Mouse (Mus musculus) embryonic facial prominence, embryonic 14.5 days (tissue): ENCODE measurements at regions not wholly inside any gene's neighbourhood (a gene's known extent, or its start where the extent isn't known, plus 50 kb on each side); places are given as distances from the start of the nearest gene placed in this dataset.

ENCODE experiments used
- ATAC-seq: fragments of 200-750 bp; cut with Nextera tagmentation; 2 replicates; pipeline ENCODE4 v1.8.0; 2017; ENCODE audit warnings: low read depth, moderate number of reproducible peaks, moderate TSS enrichment
- DNase-seq: peaks from one replicate; pipeline ENCODE4 v3.0.0-alpha.2; 2015; ENCODE audit warnings: low spot score
- H3K27ac ChIP-seq: fragments of 300-500 bp; sonication (generic); replicated peaks from 2 replicates; pipeline ENCODE4 v1.5.1; 2014; ENCODE audit warnings: low read depth, mild to moderate bottlenecking, low read length, moderate library complexity
- H3K27me3 ChIP-seq: fragments of 300-500 bp; sonication (generic); replicated peaks from 2 replicates; pipeline ENCODE4 v1.6.1; 2014; ENCODE audit warnings: low read length; ENCODE audit not compliant: control insufficient read depth, insufficient read depth
- H3K36me3 ChIP-seq: fragments of 300-500 bp; sonication (generic); 2 replicates; pipeline ENCODE4 v1.6.1; 2014; ENCODE audit warnings: low read length, mixed read lengths; ENCODE audit not compliant: control insufficient read depth, insufficient read depth
- H3K4me1 ChIP-seq: fragments of 300-500 bp; sonication (generic); 2 replicates; pipeline ENCODE4 v1.6.1; 2014; ENCODE audit warnings: antibody characterized with exemption, low read length; ENCODE audit not compliant: control insufficient read depth, insufficient read depth
- H3K4me2 ChIP-seq: fragments of 300-500 bp; sonication (generic); 2 replicates; pipeline ENCODE4 v1.6.1; 2014; ENCODE audit warnings: low read depth, mild to moderate bottlenecking, low read length, moderate library complexity, mixed read lengths
- H3K4me3 ChIP-seq: fragments of 300-500 bp; sonication (generic); 2 replicates; pipeline ENCODE4 v1.5.1; 2014; ENCODE audit warnings: low read depth, mild to moderate bottlenecking, low read length
- H3K9ac ChIP-seq: fragments of 300-500 bp; sonication (generic); 2 replicates; pipeline ENCODE4 v1.6.1; 2014; ENCODE audit warnings: low read depth, mild to moderate bottlenecking, low read length, moderate library complexity, mixed read lengths
- H3K9me3 ChIP-seq: fragments of 300-500 bp; sonication (generic); 2 replicates; pipeline ENCODE4 v1.6.1; 2016; ENCODE audit warnings: low read length; ENCODE audit not compliant: control insufficient read depth
- WGBS: fragments of 180-500 bp; shearing (Covaris S2); extraction: QIAGEN DNeasy Blood & Tissue Kit; methylation state at CpG from one replicate; pipeline ENCODE4 v1.1.7; 2014; 5-methylcytosine and 5-hydroxymethylcytosine counted together

DNA sequence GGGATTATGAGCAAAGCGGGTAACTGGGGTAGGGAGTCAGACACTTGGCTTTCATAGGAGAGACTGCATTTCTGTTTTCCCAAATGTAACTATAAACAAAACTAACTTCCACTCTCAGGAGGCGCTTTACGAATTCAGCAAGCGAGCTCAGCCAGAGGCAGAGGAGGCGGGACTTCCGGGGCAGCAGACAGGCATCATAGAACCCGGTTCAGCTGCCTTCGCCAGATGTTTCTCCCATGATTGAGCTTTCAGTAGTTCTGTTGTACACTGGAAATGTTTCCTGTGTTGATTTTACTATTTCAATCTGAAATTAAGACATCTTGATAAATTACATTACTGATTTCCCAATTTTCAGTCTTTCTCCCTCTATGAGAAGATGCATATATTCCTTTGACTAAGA is 92.9 kb downstream of the Zfp365 start:
- ATAC-seq (no peak), DNase-seq (peak; percentile 18)
- Histone ChIP-seq H3K4me1 (no peaks in the 10 kb centered on the region), H3K4me3 (no peak overlapping the region), H3K4me2 (0 out of 2 replicates have a peak overlapping the region, but pooled peaks have one; percentile 10), H3K36me3 (no peaks in the 10 kb centered on the region), H3K9me3 (no peaks in the 10 kb centered on the region), H3K9ac (no peak overlapping the region), H3K27ac (no peak overlapping the region), H3K27me3 (no peaks in the 10 kb centered on the region)
- 63% methylated on average over 8 of the region's 8 CpGs for WGBS

DNA sequence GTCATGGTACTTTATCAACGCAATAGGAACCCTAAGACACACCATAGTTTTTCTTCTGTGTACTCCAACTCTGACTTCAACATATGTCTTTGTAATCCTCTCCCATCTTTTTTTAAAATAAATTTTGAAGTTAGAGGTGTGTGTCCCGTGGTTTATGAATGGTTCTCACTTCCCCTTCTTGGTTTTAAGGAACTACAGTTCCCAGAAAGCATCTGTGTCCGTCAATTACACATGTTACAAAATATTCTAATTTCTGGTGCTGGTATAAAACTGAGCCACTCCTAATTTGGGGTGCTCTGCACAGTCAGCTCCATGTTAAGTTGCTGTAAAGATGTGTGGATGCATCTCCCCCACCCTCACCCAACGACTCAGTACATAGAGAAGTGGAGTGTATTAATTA is 98.6 kb downstream of the Zfp365 start:
- ATAC-seq (no peak), DNase-seq (no peak)
- 82% methylated on average over 4 of the region's 4 CpGs for WGBS
- H3K4me2 ChIP-seq, result no peak overlapping the region
- H3K9ac ChIP-seq, result no peak overlapping the region
- H3K27me3 ChIP-seq, result no peaks in the 10 kb centered on the region
- no peaks in the 10 kb centered on the region for H3K4me1 ChIP-seq
- H3K36me3 ChIP-seq, result no peaks in the 10 kb centered on the region
- no peak overlapping the region for H3K27ac ChIP-seq
- H3K9me3 ChIP-seq, result no peaks in the 10 kb centered on the region
- no peak overlapping the region for H3K4me3 ChIP-seq

DNA sequence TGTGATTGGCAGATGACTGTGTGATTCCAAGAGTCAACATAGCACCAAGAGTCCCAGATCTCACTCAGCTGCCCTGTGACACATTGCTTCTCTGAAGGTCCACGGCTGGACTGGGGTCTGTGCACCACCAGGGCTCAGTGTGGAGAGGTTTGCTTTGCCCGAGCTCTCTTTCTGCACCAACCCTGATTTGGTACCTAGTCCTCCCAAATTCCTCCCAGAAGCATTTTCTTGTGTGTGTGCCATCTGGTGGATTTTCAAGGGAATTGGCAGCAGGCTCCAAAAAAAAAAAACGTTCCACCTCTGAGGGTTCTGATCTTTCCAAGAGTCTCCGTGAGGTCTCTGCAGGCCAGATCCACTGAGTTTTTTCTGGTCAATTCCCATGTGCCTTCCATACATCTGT is 107.3 kb downstream of the Zfp365 start:
- WGBS, result 25% methylated on average over 4 of the region's 4 CpGs
- ATAC-seq (no peak), DNase-seq (peak; percentile 43)
- no peak overlapping the region for H3K27ac ChIP-seq
- no peaks in the 10 kb centered on the region for H3K4me1 ChIP-seq
- no peaks in the 10 kb centered on the region for H3K36me3 ChIP-seq
- H3K9ac ChIP-seq, result no peak overlapping the region
- H3K4me3 ChIP-seq, result no peak overlapping the region
- no peaks in the 10 kb centered on the region for H3K9me3 ChIP-seq
- no peak overlapping the region for H3K4me2 ChIP-seq
- H3K27me3 ChIP-seq, result no peaks in the 10 kb centered on the region

DNA sequence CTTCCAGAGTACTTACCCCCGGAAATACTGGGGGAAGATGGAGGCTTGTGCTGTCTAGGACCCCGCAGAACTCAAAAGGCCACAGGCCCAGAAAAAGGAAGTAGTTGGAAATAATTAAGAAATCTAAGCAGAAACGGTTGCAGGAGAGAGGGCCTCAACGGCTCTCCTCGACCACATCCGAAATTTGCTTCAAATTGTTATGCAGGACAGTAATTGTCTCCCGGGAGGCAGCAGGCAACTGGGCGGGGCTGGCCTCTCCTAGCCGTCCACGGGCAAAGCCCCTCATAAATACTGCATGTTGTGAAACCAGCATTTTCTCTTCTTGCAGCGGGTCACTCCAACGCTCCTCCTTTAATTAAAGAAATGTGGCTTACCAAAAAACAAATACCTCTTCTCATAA is 107.8 kb downstream of the Zfp365 start:
- DNase-seq, result peak; percentile 19
- no peaks in the 10 kb centered on the region for H3K27me3 ChIP-seq
- H3K27ac ChIP-seq, result no peak overlapping the region
- H3K4me1 ChIP-seq, result no peaks in the 10 kb centered on the region
- H3K9me3 ChIP-seq, result no peaks in the 10 kb centered on the region
- no peak for ATAC-seq
- no peak overlapping the region for H3K4me2 ChIP-seq
- H3K36me3 ChIP-seq, result no peaks in the 10 kb centered on the region
- no peak overlapping the region for H3K9ac ChIP-seq
- H3K4me3 ChIP-seq, result no peak overlapping the region
- WGBS, result 46% methylated on average over 12 of the region's 12 CpGs

DNA sequence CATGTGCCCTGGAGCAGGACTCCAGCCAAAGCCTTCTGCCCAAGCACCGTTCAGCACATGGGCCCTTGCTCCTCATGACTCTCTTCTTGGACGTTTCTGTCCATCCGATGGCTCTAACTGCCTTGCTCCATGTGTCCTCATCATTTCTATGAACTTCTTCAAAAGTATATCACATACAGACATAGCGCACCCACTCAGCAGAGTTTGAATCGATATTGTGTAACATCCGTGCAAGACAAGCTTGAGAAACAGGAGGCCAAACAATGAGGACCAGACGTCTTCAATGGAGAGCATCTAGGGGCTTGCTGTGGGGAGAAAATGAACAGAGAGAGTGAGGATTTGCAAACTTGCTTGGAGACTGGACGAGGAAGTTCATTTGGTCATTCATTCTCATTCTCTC is 110.3 kb downstream of the Zfp365 start:
- Histone ChIP-seq H3K9me3 (no peaks in the 10 kb centered on the region), H3K4me2 (no peak overlapping the region), H3K36me3 (no peaks in the 10 kb centered on the region), H3K4me3 (no peak overlapping the region), H3K9ac (no peak overlapping the region), H3K4me1 (no peaks in the 10 kb centered on the region), H3K27ac (no peak overlapping the region), H3K27me3 (no peaks in the 10 kb centered on the region)
- ATAC-seq (no peak), DNase-seq (no peak)
- WGBS, result 86% methylated on average over 8 of the region's 8 CpGs

DNA sequence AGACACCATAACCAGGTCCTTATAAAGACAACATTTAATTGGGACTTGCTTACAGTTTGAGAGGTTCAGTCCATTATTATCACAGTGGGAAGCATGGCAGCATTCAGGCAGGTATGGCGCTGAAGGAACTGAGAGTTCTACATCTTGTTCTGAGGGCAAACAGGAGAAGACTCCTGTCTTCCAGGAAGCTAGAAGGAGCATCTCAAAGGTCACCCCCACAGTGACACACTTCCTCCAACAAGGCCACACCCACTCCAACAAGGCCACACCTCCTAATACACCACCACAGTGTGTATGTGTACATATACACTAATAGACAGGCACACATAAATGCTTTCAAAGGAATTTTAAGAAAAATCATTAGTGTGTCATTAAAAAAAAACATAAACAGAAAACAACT is 110.8 kb downstream of the Zfp365 start:
- Histone ChIP-seq H3K27me3 (no peaks in the 10 kb centered on the region), H3K4me1 (no peaks in the 10 kb centered on the region), H3K36me3 (no peaks in the 10 kb centered on the region), H3K27ac (no peak overlapping the region), H3K4me2 (no peak overlapping the region), H3K9me3 (no peaks in the 10 kb centered on the region), H3K9ac (no peak overlapping the region), H3K4me3 (no peak overlapping the region)
- 80% methylated on average over 1 of the region's 1 CpGs for WGBS
- ATAC-seq, result no peak
- no peak for DNase-seq

DNA sequence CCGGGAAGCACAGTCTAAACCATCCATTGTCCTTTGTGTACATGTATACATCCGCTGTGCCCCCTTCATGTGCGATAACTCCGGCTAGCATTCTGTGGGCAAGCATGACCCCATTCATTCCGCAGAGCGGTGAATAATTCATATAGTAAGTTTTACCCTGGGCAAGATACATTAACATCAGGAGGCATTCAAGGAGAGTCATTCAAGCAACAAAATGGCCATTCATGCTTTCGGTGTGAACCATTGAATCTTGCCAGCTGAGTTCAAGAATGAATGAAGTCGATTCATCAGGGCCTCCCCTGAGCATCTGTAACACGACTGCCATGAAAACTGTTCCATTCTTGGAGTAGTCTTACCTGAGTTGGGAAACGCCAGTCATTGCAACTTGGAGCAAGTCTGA is 113.5 kb downstream of the Zfp365 start:
- 79% methylated on average over 10 of the region's 10 CpGs for WGBS

DNA sequence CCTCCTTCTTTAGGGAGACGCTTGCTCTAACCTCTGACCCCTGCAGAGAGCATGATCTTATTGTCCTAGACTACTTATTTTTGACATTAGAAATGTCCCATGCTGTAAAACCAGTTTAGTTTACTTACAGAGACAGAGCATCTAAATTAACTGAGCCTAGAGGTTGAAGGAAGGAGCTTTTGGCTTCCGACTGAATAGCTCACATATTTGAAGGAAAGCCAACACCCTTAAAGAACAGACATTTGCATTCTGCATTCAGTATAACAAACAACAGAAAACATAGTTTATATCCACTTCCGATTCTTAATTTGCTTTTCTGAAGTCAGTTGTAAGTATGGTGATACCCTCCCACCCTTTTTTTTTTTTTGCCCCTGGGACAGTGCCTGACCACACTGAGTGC is 119.3 kb downstream of the Zfp365 start:
- no peaks in the 10 kb centered on the region for H3K4me1 ChIP-seq
- no peaks in the 10 kb centered on the region for H3K36me3 ChIP-seq
- no peak overlapping the region for H3K9ac ChIP-seq
- ATAC-seq, result no peak
- no peaks in the 10 kb centered on the region for H3K9me3 ChIP-seq
- H3K27ac ChIP-seq, result no peak overlapping the region
- H3K4me2 ChIP-seq, result no peak overlapping the region
- no peak overlapping the region for H3K4me3 ChIP-seq
- DNase-seq, result peak; percentile 30
- WGBS, result 58% methylated on average over 3 of the region's 3 CpGs
- no peaks in the 10 kb centered on the region for H3K27me3 ChIP-seq

More for the DNA sequence above, 113.5 kb downstream of the Zfp365 start:
- H3K4me1 ChIP-seq, result no peaks in the 10 kb centered on the region
- H3K27ac ChIP-seq, result no peak overlapping the region
- H3K9me3 ChIP-seq, result no peaks in the 10 kb centered on the region
- H3K9ac ChIP-seq, result no peak overlapping the region
- no peaks in the 10 kb centered on the region for H3K36me3 ChIP-seq
- 0 out of 2 replicates have a peak, but pooled peaks have one; percentile 37 for ATAC-seq
- no peak overlapping the region for H3K4me2 ChIP-seq
- no peak overlapping the region for H3K4me3 ChIP-seq
- no peaks in the 10 kb centered on the region for H3K27me3 ChIP-seq
- peak; percentile 44 for DNase-seq

DNA sequence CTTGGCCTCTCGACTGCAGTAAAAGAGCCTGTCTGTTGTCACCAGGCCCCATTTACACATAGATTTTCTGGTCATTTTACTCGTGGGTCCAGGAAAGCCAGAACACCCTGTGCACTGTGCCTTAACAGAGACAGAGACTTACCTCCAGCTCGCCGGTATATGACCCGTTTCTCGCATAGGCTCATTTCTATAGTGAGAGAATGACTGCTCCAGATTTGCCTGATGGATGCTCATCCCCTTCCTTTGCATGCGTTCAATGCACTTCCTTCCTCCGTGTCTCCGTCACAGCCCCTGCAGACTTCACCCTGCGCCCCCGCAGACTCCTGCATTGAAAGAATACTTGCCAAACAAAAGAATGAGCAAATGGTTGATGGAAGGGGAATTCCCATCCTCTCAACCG is 122.8 kb downstream of the Zfp365 start:
- no peak overlapping the region for H3K4me2 ChIP-seq
- H3K27me3 ChIP-seq, result no peaks in the 10 kb centered on the region
- no peaks in the 10 kb centered on the region for H3K4me1 ChIP-seq
- no peak overlapping the region for H3K27ac ChIP-seq
- no peak overlapping the region for H3K4me3 ChIP-seq
- no peaks in the 10 kb centered on the region for H3K36me3 ChIP-seq
- no peaks in the 10 kb centered on the region for H3K9me3 ChIP-seq
- no peak overlapping the region for H3K9ac ChIP-seq
- WGBS, result 86% methylated on average over 12 of the region's 12 CpGs
- ATAC-seq, result no peak
- DNase-seq, result no peak
